Mouse (Mus musculus) frontal cortex, postnatal 14 days (tissue): ENCODE measurements at regions not wholly inside any gene's neighbourhood (a gene's known extent, or its start where the extent isn't known, plus 50 kb on each side); places are given as distances from the start of the nearest gene placed in this dataset.
A peak's percentile ranks its signal among the peaks of the same experiment; 100 is the strongest.

ENCODE experiments used
- DNase-seq, 2 experiments: peaks; one replicate each; pipeline ENCODE4 v3.0.0; 2022; ENCODE audit warnings: low spot score in 2 of 2

- DNase-seq = no peak
Measured at GRCm38 (mm10) chr1:156993105-156993504, 53.7 kb upstream of the Ralgps2 start.

- DNase-seq = no peak
Measured at GRCm38 (mm10) chr1:156992536-156992935, 53.1 kb upstream of the Ralgps2 start.

- DNase-seq = no peak
Measured at GRCm38 (mm10) chr1:156990567-156991494, 51.4 kb upstream of the Ralgps2 start.

- peak in 1 of 2 experiments; percentile 30 for DNase-seq
Measured at GRCm38 (mm10) chr1:156990112-156990511, 50.7 kb upstream of the Ralgps2 start.

GRCm38 (mm10) chr1:156989149-156989785 is 49.8 kb upstream of the Ralgps2 start:
- no peak for DNase-seq
